Mouse (Mus musculus) midbrain, embryonic 14.5 days (tissue): Measurements from ENCODE around the gene Lime1. TPM values are rescaled to one million over a fixed set of nuclear protein-coding genes. Genes with fewer than 3 reads are reported as not detected.

Experiments
- ATAC-seq: fragments of 200-750 bp; cut with Nextera tagmentation; 2 replicates; pipeline ENCODE4 v1.8.0; 2017; ENCODE audit warnings: moderate number of reproducible peaks, moderate library complexity; ENCODE audit not compliant: low FRiP score, low TSS enrichment
- DNase-seq: peaks from one replicate; pipeline ENCODE4 v3.0.0-alpha.2; 2015
- H3K27ac ChIP-seq: fragments of 300-500 bp; sonication (generic); replicated peaks from 2 replicates; pipeline ENCODE4 v1.5.1; 2014; ENCODE audit warnings: mild to moderate bottlenecking, low read depth, low read length, moderate library complexity
- H3K27me3 ChIP-seq: fragments of 300-500 bp; sonication (generic); 2 replicates; pipeline ENCODE4 v1.6.1; 2014; ENCODE audit warnings: low read length, control low read depth, mixed read lengths; ENCODE audit not compliant: control insufficient read depth, insufficient read depth
- H3K36me3 ChIP-seq: fragments of 300-500 bp; sonication (generic); 2 replicates; pipeline ENCODE4 v1.6.1; 2014; ENCODE audit warnings: low read length, control low read depth; ENCODE audit not compliant: control insufficient read depth, insufficient read depth
- H3K4me1 ChIP-seq: fragments of 300-500 bp; sonication (generic); 2 replicates; pipeline ENCODE4 v1.6.1; 2014; ENCODE audit warnings: mild to moderate bottlenecking, antibody characterized with exemption, low read length, control low read depth; ENCODE audit not compliant: control insufficient read depth, insufficient read depth
- H3K4me2 ChIP-seq: fragments of 300-500 bp; sonication (generic); 2 replicates; pipeline ENCODE4 v1.6.1; 2014; ENCODE audit warnings: mild to moderate bottlenecking, low read length, moderate library complexity
- H3K4me3 ChIP-seq: fragments of 300-500 bp; sonication (generic); replicated peaks from 2 replicates; pipeline ENCODE4 v1.5.1; 2014; ENCODE audit warnings: low read depth, low read length
- H3K9ac ChIP-seq: fragments of 300-500 bp; sonication (generic); replicated peaks from 2 replicates; pipeline ENCODE4 v1.6.1; 2014; ENCODE audit warnings: mild to moderate bottlenecking, low read length, moderate library complexity
- H3K9me3 ChIP-seq: fragments of 300-500 bp; sonication (generic); 2 replicates; pipeline ENCODE4 v1.6.1; 2016; ENCODE audit warnings: low read length, control low read depth, mixed read lengths; ENCODE audit not compliant: control insufficient read depth
- WGBS: fragments of 180-500 bp; shearing (Covaris S2); extraction: QIAGEN DNeasy Blood & Tissue Kit; methylation state at CpG from one replicate; pipeline ENCODE4 v1.1.7; 2014; 5-methylcytosine and 5-hydroxymethylcytosine counted together
- polyA plus RNA-seq: library from polyadenylated mRNA; unstranded; fragments of >200 nt; fragmentation: Nextera tagmentation; extraction: Ambion mirVana; gene quantifications from 2 replicates; pipeline ENCODE4 v1.2.1, GENCODE M21; 2014

Lime1 gene
- polyA plus RNA-seq, 1 experiment from 2014 or later = 43.7 TPM

DNA sequence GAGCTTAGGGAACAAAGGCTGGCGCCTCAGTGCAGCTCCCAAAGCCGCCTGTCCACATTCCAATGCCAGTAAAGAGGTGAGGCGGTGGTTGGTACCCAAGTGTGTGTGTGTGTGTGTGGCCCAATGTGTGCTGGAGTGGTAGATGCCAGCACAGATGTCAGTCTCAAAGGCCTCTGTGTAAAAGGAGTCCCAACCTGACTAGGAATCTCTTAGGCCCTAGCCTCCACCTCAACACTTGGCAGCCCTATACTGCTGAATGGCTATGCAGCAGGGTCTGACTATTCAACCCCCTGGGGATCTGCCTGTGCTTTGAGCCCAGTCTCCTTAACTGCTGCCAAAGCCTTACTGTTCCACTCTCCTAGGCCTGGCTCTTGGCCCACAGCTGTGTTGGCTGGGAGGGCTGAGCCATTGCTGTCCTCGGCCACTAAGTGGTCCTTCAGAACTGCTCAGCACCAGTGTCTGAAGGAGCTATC, 5.1 kb downstream of the Lime1 start:
- WGBS = 93% methylated on average over 4 of the region's 4 CpGs
- Histone ChIP-seq H3K4me3 (no peak overlapping the region), H3K4me1 (no peaks in the 10 kb centered on the region), H3K9ac (no peak overlapping the region), H3K36me3 (peaks cover 72% of the 10 kb centered on the region), H3K27me3 (no peaks in the 10 kb centered on the region), H3K4me2 (no peak overlapping the region), H3K9me3 (no peaks in the 10 kb centered on the region), H3K27ac (no peak overlapping the region)
- DNase-seq (peak; percentile 31), ATAC-seq (no peak)

DNA sequence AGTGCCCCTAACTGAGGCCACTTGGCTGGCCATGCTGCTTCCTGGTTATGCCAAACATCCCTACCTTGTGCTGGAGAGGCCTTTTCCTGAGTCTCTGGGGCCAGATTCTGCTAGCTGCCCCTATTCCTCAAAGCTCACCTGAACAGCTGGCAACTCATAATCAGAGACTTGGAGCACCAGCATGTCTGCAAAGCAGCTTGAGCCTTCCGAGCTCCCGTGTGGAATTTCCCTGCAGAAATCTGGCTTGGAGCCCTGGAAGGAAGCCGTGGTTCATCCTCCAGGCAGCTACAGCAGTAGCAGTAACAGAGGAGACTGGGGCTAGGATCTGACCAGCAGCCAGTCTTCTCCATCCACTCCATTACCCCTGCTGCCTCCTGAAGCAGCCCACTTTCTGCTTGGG, 6.0 kb downstream of the Lime1 start:
- DNase-seq (no peak), ATAC-seq (no peak)
- no peaks in the 10 kb centered on the region for H3K9me3 ChIP-seq
- H3K36me3 ChIP-seq = peaks cover 72% of the 10 kb centered on the region
- no peak overlapping the region for H3K4me2 ChIP-seq
- no peaks in the 10 kb centered on the region for H3K27me3 ChIP-seq
- no peak overlapping the region for H3K27ac ChIP-seq
- no peak overlapping the region for H3K4me3 ChIP-seq
- no peak overlapping the region for H3K9ac ChIP-seq
- H3K4me1 ChIP-seq = no peaks in the 10 kb centered on the region
- 97% methylated on average over 3 of the region's 3 CpGs for WGBS

DNA sequence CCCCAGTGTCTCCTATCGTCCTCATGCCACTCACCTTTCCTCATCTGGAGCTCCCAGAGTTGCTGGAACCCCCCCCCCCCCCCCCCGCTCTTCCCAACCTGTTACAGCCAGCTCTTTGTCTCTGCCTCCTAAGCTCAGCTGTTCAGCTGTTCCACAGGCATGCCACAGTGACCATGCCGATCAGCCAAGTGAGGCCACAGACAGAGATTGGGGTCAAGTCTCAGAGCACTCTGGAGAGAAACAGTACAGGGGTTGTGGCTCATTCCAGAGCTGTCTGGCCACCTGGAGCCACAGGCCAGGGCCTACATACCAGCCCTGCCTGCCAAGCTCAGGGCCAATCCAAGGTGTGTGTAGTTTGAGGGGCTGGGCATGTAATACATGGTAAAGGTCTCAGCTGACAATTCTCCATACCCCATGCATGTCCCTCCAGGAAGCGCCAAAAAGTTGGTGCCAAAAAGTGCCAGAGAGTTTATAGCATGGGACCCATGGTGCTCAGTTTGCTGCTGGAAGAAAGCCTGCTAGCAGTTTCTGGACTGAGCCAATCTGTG, 6.9 kb downstream of the Lime1 start:
- peaks cover 72% of the 10 kb centered on the region for H3K36me3 ChIP-seq

DNA sequence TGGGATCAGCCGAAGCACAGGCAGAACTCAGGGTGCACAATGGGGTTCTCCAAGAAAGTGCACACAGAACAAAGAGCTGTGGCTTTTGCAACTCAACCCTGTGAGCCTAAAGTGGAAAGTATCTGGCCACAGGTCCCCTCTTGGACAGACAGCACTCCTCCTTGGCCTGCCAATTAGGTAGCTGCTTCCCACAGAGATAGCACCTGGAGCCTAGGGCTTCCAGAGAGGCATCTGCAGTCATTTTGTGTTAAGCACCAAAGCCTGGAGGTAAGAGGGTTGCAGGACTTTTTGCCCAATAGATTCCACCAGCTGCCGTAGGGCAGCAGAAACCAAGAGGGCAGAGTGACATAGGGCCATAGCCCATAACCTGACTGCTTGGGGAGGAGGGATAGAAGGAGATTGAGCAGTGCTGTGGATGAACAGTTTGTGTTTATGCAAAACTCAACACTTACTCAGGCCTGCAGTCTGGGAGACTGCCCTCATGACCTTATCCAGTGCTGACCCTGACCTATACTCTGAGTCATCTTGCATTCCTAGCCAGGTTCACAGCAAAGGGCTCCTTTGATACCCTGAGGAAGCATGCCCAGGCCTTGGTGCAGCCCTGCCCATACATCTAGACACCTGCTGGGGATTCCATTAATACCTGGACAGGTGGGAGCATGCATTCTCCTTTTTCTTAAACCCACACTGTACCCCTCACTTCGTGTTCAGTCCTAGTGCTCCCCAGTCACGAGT, 10.4 kb downstream of the Lime1 start:
- ATAC-seq (no peak), DNase-seq (no peak)
- Histone ChIP-seq H3K36me3 (peaks cover 44% of the 10 kb centered on the region), H3K4me1 (no peaks in the 10 kb centered on the region), H3K9ac (no peak overlapping the region), H3K9me3 (no peaks in the 10 kb centered on the region), H3K4me2 (no peak overlapping the region), H3K27me3 (no peaks in the 10 kb centered on the region), H3K27ac (no peak overlapping the region), H3K4me3 (no peak overlapping the region)
- 77% methylated on average over 4 of the region's 4 CpGs for WGBS

More for the DNA sequence above, 6.9 kb downstream of the Lime1 start:
- DNase-seq (no peak), ATAC-seq (no peak)
- Histone ChIP-seq H3K9ac (no peak overlapping the region), H3K27me3 (no peaks in the 10 kb centered on the region), H3K4me3 (no peak overlapping the region), H3K9me3 (no peaks in the 10 kb centered on the region), H3K4me2 (no peak overlapping the region), H3K27ac (no peak overlapping the region), H3K4me1 (no peaks in the 10 kb centered on the region)
- WGBS = 82% methylated on average over 3 of the region's 4 CpGs

DNA sequence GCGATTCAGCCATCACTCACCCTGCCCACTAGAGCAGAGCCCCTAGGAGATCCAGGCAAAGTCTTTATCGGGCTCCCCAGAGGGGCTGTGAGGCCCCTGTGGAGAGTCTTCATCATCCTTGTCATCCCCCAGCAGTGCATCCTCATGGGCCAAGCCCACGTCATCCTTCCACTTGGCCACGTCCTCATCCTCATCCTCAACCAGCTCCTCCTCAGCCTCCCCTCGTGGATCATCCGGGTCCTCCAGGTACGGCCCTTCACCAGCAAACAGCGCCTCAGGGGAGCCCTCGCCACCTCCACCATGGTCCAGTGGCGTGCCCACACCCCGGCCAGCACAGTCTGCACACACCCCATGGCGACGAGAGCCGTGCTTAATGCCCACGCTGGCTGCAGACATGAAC, 11.1 kb downstream of the Lime1 start:
- ATAC-seq = no peak
- H3K36me3 ChIP-seq = peaks cover 37% of the 10 kb centered on the region
- no peak overlapping the region for H3K4me3 ChIP-seq
- no peak overlapping the region for H3K9ac ChIP-seq
- H3K4me2 ChIP-seq = no peak overlapping the region
- H3K27ac ChIP-seq = no peak overlapping the region
- H3K27me3 ChIP-seq = no peaks in the 10 kb centered on the region
- H3K9me3 ChIP-seq = no peaks in the 10 kb centered on the region
- no peak for DNase-seq
- WGBS = 93% methylated on average over 15 of the region's 15 CpGs
- no peaks in the 10 kb centered on the region for H3K4me1 ChIP-seq

DNA sequence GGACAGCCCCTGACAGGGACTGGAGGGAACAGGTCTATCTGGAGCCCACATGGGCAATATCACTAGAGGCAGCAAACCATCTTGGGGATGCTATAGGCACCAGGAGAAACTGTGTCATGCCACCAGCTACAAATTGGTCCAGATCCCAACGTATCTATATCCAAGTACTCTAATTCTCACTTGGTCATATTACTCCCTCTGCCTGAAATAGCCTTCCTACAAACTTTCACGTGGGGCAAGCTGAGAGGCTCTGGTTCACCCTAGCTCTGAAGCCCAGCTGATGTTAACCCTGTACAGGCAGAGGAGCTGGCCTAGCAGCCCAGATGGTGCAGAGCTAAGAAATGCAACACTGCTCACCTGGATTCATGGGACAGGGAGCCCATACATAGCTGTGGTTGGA, 11.7 kb downstream of the Lime1 start:
- no peak overlapping the region for H3K4me3 ChIP-seq
- WGBS = 81% methylated on average over 2 of the region's 2 CpGs
- H3K4me1 ChIP-seq = no peaks in the 10 kb centered on the region
- H3K27me3 ChIP-seq = no peaks in the 10 kb centered on the region
- H3K4me2 ChIP-seq = no peak overlapping the region
- no peak overlapping the region for H3K9ac ChIP-seq
- ATAC-seq (no peak), DNase-seq (no peak)
- no peaks in the 10 kb centered on the region for H3K9me3 ChIP-seq
- H3K36me3 ChIP-seq = peaks cover 36% of the 10 kb centered on the region
- H3K27ac ChIP-seq = no peak overlapping the region

DNA sequence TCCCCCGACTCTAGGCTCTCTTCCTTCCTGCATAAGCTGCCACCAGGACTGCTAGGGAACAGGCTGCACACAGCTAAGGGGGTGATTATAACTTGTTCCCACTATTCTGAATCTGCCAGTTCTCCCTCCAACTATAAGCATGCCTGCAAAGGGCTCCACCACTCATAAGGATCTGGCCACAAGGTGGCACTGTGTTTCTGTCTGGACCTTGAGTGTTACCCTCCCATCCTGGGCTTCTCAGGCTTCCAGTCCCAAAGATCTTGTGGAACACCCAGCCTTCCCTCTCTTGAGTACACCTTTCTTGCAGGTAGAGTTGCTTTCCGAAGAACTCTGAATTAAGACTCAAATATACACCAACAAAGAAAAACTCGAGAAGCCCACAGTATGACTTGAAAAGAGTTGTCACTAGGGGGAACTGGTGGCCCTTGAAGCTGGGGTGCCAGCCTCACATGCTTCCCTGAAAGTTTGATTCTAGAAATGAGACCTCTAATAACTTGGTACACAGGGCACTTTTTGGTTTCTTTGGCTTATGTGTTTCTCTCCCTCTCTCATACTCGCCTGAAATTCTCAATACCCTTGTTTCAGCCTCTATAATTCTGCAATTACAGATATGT, 12.8 kb downstream of the Lime1 start:
- Histone ChIP-seq H3K36me3 (peaks cover 27% of the 10 kb centered on the region), H3K4me1 (no peaks in the 10 kb centered on the region), H3K27me3 (no peaks in the 10 kb centered on the region), H3K27ac (no peak overlapping the region), H3K4me2 (no peak overlapping the region), H3K9ac (no peak overlapping the region), H3K9me3 (no peaks in the 10 kb centered on the region), H3K4me3 (no peak overlapping the region)
- ATAC-seq (peak; percentile 62; the same call in 1 of the 2 replicates), DNase-seq (peak; percentile 94)
- 34% methylated on average over 4 of the region's 4 CpGs for WGBS

DNA sequence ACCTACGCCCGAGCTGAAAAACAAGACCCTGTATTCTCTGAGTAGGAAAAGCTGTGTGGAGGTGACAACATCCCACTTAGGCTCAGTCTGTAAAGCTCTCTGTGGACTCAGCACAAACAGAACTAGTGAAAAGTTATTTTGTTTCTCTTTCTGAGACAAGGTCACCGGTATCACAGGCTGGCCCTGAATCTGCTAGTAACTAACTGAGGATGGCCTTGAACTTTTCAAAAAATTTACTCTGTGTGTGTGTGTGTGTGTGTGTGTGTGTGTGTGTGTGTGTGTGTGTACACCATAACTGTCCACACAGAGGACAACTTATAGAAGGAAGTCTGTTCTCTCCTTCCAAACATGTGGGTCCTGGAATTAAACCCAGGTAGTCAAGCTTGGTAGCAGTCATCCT, 14.2 kb downstream of the Lime1 start:
- ATAC-seq (no peak), DNase-seq (no peak)
- no peak overlapping the region for H3K4me3 ChIP-seq
- peaks cover 24% of the 10 kb centered on the region for H3K36me3 ChIP-seq
- 98% methylated on average over 3 of the region's 3 CpGs for WGBS
- H3K27me3 ChIP-seq = no peaks in the 10 kb centered on the region
- no peak overlapping the region for H3K9ac ChIP-seq
- H3K27ac ChIP-seq = no peak overlapping the region
- H3K4me2 ChIP-seq = no peak overlapping the region
- H3K9me3 ChIP-seq = no peaks in the 10 kb centered on the region
- no peaks in the 10 kb centered on the region for H3K4me1 ChIP-seq
